Mouse (Mus musculus): ENCODE measurements at regions not wholly inside any gene's neighbourhood (a gene's known extent, or its start where the extent isn't known, plus 50 kb on each side); places are given as distances from the start of the nearest gene placed in this dataset.
A peak's percentile ranks its signal among the peaks of the same experiment; 100 is the strongest.

- DNase-seq (ENCODE audit: inconsistent age in 2 of 2, low spot score in 1 of 2) = no peak
Measured at GRCm38 (mm10) chr2:12697209-12697608, 226.6 kb upstream of the Pter start.

- no peak for DNase-seq (ENCODE audit: inconsistent age in 2 of 2, low spot score in 1 of 2)
Measured at GRCm38 (mm10) chr2:12699331-12699730, 224.5 kb upstream of the Pter start.

- no peak for DNase-seq (ENCODE audit: inconsistent age in 2 of 2, low spot score in 1 of 2)
Measured at GRCm38 (mm10) chr2:12707514-12707913, 216.3 kb upstream of the Pter start.

GRCm38 (mm10) chr2:12709156-12709923 is 214.5 kb upstream of the Pter start:
- peak; percentile 21 to 82 for DNase-seq (ENCODE audit: inconsistent age in 2 of 2, low spot score in 1 of 2)

GRCm38 (mm10) chr2:12709924-12710240 is 214.0 kb upstream of the Pter start:
- no peak for DNase-seq (ENCODE audit: inconsistent age in 2 of 2, low spot score in 1 of 2)

- no peak for DNase-seq (ENCODE audit: inconsistent age in 2 of 2, low spot score in 1 of 2)
Measured at GRCm38 (mm10) chr2:12716124-12717012, 207.5 kb upstream of the Pter start.

- DNase-seq (ENCODE audit: inconsistent age in 2 of 2, low spot score in 1 of 2) = no peak
Measured at GRCm38 (mm10) chr2:12729251-12729650, 194.6 kb upstream of the Pter start.

GRCm38 (mm10) chr2:12737140-12737539 is 186.7 kb upstream of the Pter start:
- DNase-seq (ENCODE audit: inconsistent age in 2 of 2, low spot score in 1 of 2) = peak; percentile 6 to 61

GRCm38 (mm10) chr2:12746856-12747255 is 177.0 kb upstream of the Pter start:
- no peak for DNase-seq (ENCODE audit: inconsistent age in 2 of 2, low spot score in 1 of 2)

- DNase-seq (ENCODE audit: inconsistent age in 2 of 2, low spot score in 1 of 2) = peak in 1 of 2 experiments; percentile 18
Measured at GRCm38 (mm10) chr2:12758816-12759215, 165.0 kb upstream of the Pter start.

GRCm38 (mm10) chr2:12759931-12760330 is 163.9 kb upstream of the Pter start:
- peak in 1 of 2 experiments; percentile 26 for DNase-seq (ENCODE audit: inconsistent age in 2 of 2, low spot score in 1 of 2)

GRCm38 (mm10) chr2:12761461-12761860 is 162.4 kb upstream of the Pter start:
- DNase-seq (ENCODE audit: inconsistent age in 2 of 2, low spot score in 1 of 2) = no peak

- DNase-seq (ENCODE audit: inconsistent age in 2 of 2, low spot score in 1 of 2) = no peak
Measured at GRCm38 (mm10) chr2:12764510-12764909, 159.3 kb upstream of the Pter start.

- DNase-seq (ENCODE audit: inconsistent age in 2 of 2, low spot score in 1 of 2) = no peak
Measured at GRCm38 (mm10) chr2:12765336-12765735, 158.5 kb upstream of the Pter start.

GRCm38 (mm10) chr2:12776866-12777265 is 147.0 kb upstream of the Pter start:
- DNase-seq (ENCODE audit: inconsistent age in 2 of 2, low spot score in 1 of 2) = no peak

- DNase-seq (ENCODE audit: inconsistent age in 2 of 2, low spot score in 1 of 2) = no peak
Measured at GRCm38 (mm10) chr2:12777696-12778095, 146.1 kb upstream of the Pter start.

- no peak for DNase-seq (ENCODE audit: inconsistent age in 2 of 2, low spot score in 1 of 2)
Measured at GRCm38 (mm10) chr2:12792596-12792995, 131.2 kb upstream of the Pter start.

- no peak for DNase-seq (ENCODE audit: inconsistent age in 2 of 2, low spot score in 1 of 2)
Measured at GRCm38 (mm10) chr2:12797615-12798169, 126.1 kb upstream of the Pter start.

GRCm38 (mm10) chr2:12799153-12799925 is 124.5 kb upstream of the Pter start:
- DNase-seq (ENCODE audit: inconsistent age in 2 of 2, low spot score in 1 of 2) = no peak

- no peak for DNase-seq (ENCODE audit: inconsistent age in 2 of 2, low spot score in 1 of 2)
Measured at GRCm38 (mm10) chr2:12802667-12803066, 121.2 kb upstream of the Pter start.

- DNase-seq (ENCODE audit: inconsistent age in 2 of 2, low spot score in 1 of 2) = no peak
Measured at GRCm38 (mm10) chr2:12805096-12805495, 118.7 kb upstream of the Pter start.
